Mouse (Mus musculus): ENCODE measurements around the gene Hbb-bs. TPM values are rescaled to one million over a fixed set of nuclear protein-coding genes. Genes with fewer than 3 reads are reported as not detected.
"Not testable (repeated sequence)": the region's sequence is repeated elsewhere in the genome, so short reads cannot be mapped to it uniquely, and the experiment has no call there.

The Hbb-bs gene
- polyA plus RNA-seq, 1 experiment from 2014 or later = 8,703 TPM

DNA sequence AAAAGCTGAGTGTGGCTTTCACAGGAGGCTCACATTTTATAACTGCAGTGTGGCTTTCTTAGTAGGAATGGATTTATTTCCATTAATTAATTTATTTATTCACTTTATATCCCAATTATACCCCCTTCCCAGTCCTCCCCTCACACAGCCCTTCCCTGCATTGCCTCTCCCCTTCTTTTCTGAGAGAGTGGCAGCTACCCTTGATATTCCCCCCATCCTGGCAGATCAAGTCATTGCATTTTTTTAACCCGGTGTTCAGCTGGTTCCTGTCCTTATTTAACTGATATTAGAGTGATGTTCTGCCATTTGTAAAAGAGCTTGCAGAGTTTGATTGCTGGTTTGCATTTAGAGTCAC lies 18.1 kb downstream of the Hbb-bs start:
- H3K9ac ChIP-seq = no peak overlapping the region
- H3K9me3 ChIP-seq (replicated peaks) = no peaks in the 10 kb centered on the region
- WGBS = 65% methylated on average over 1 of the region's 1 CpGs
- no peaks in the 10 kb centered on the region for H3K36me3 ChIP-seq
- H3K4me2 ChIP-seq = no peak overlapping the region
- no peak overlapping the region for H3K27ac ChIP-seq
- no peaks in the 10 kb centered on the region for H3K27me3 ChIP-seq
- no peak for ATAC-seq (replicated peaks; ENCODE audit: low FRiP score)
- no peaks in the 10 kb centered on the region for H3K4me1 ChIP-seq
- no peak overlapping the region for H3K4me3 ChIP-seq (replicated peaks)

DNA sequence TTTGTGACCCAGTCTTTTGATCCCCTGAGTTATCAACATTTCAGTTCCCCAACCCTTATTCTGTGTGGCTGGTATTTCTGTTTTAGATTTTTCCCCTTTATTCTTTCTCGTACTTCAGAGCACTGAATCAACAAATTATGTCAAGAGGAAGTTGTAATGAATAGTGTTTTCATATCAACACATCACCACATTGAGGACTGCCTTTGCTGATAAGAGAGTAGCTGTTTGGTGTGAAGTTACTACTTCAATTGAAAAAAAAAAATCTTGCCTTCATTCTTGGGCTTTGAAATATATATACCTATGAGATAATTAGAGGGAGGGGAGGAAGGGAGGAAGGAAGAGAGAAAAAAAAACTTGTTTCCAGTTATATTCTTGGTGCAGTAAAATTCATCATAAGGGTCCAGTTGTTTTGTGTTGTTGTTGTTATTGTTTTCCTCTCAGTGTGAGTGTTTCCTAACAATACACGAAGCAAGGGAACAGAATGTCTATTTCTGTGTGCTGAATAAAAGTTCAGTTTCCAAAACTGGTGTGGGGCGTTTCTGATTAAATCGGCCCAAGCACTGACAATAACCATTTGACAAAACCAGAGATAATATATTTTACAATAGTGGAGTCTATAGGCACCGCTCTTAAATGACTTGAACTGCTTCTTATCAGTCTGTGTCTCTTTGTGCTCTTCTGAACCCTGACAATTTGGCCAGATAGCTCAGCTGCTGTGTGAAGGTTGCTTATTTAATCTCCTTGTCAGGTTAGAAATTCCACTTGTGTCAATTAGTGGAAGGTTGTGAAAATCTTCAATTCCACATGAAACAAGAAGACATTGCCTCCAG lies 18.7 kb downstream of the Hbb-bs start:
- WGBS = 68% methylated on average over 5 of the region's 5 CpGs
- no peak overlapping the region for H3K4me2 ChIP-seq
- ATAC-seq (replicated peaks; ENCODE audit: low FRiP score) = no peak
- no peaks in the 10 kb centered on the region for H3K36me3 ChIP-seq
- H3K4me1 ChIP-seq = no peaks in the 10 kb centered on the region
- no peak overlapping the region for H3K9ac ChIP-seq
- no peaks in the 10 kb centered on the region for H3K27me3 ChIP-seq
- H3K27ac ChIP-seq = no peak overlapping the region
- no peaks in the 10 kb centered on the region for H3K9me3 ChIP-seq (replicated peaks)
- no peak overlapping the region for H3K4me3 ChIP-seq (replicated peaks)

DNA sequence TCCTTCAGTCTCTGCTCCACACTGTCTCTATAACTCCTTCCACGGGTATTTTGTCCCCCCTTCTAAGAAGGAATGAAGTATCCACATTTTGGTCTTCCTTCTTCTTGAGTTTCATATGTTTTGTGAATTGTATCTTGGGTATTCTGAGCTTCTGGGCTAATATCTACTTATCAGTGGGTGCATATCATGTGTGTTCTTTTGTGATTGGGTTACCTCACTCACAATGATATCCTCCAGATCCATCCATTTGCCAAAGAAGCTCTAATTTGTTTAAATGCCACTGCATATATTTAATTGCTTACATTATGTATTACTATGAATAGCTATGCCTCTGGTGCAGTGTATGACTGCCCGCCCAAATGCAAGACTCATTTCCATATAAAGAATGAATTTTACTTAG lies 19.8 kb downstream of the Hbb-bs start:
- H3K9ac ChIP-seq; H3K27me3 ChIP-seq; H3K9me3 ChIP-seq (replicated peaks); H3K27ac ChIP-seq; H3K4me2 ChIP-seq; ATAC-seq (replicated peaks; ENCODE audit: low FRiP score); H3K4me1 ChIP-seq; H3K4me3 ChIP-seq (replicated peaks); H3K36me3 ChIP-seq: not testable (repeated sequence)
- 71% methylated on average over 2 of the region's 2 CpGs for WGBS

DNA sequence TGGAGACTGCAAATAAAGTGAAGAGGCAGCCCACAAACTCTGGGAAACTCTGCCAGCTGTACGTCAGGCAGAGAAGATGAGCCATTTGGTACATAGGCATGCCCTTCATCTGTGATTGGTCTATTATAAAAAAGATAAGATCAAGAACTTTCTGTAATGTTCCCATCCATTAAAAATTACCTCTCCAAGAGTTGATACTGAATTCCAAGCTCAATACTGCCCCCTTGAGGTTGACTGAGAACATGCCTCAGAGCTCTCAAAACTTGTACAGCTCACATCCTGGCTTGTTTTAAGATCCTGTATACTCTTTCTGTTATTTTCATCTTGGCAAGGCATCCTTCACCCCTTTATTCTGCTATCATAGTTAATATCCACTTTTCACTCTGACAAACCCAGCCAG lies 21.0 kb downstream of the Hbb-bs start:
- Histone ChIP-seq H3K9ac (no peak overlapping the region), H3K4me2 (no peak overlapping the region), H3K4me1 (no peaks in the 10 kb centered on the region), H3K27me3 (no peaks in the 10 kb centered on the region), H3K36me3 (no peaks in the 10 kb centered on the region), H3K27ac (no peak overlapping the region), H3K4me3 (replicated peaks) (no peak overlapping the region), H3K9me3 (replicated peaks) (no peaks in the 10 kb centered on the region)
- no peak for ATAC-seq (replicated peaks; ENCODE audit: low FRiP score)
- 67% methylated on average over 1 of the region's 1 CpGs for WGBS

DNA sequence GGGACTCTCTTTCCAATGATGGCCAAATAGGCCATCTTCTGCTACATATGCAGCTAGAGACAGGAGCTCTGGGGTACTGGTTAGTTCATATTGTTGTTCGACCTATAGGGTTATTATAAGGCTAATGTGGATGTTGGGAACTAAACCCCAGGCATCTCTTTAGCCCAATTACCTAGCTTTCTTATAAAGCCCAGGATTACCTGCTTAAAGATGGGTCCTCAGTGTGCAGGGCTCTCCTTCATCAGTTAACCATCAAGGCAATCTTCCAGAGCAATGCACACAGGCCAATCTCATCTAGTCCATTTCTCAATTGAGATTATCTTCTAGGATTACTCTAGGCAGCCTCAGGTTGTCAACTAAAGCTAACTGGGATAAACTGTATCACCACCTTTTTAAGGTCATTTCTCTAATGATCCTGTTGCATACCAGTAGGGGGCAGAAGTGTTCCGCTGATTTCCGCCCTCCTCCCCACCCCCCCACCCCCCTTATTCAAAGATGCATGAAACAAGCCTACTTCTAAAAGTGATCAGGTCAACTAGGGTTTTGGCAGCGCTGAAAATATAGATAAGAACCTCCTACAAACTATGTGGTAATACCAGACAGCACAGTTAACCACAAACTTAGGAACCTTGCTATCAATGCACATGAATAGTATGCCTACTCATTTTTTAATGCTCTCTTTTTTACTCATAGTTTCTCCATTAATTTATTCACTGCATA lies 35.1 kb downstream of the Hbb-bs start:
- Histone ChIP-seq H3K4me3 (replicated peaks) (no peak overlapping the region), H3K27ac (no peak overlapping the region), H3K27me3 (no peaks in the 10 kb centered on the region), H3K9ac (no peak overlapping the region), H3K9me3 (replicated peaks) (no peaks in the 10 kb centered on the region), H3K4me2 (no peak overlapping the region), H3K4me1 (no peaks in the 10 kb centered on the region), H3K36me3 (no peaks in the 10 kb centered on the region)
- no peak for ATAC-seq (replicated peaks; ENCODE audit: low FRiP score)
- 28% methylated on average over 4 of the region's 4 CpGs for WGBS

DNA sequence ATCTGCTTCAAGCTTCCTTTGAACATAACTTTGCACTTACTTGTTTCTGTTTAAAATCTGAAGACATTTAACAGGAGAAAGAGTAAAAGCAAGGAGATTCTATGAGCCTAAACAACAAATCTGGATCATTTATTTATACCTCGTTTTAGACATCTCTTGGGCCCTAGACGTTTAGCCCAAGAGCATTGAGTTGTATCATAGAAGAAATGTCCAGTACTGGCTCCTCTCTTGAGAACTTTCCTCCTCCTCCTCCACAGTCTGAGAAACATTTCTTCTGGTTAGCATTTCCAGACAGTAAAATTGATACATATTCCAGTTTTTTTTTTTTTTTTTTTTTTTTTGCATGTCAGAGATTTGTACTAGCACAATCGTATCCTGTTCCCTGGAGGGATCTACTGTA lies 36.2 kb downstream of the Hbb-bs start, which contains the start of gene Olfr67:
Olfr67 (minus strand) TSS at position 101 of the 400 bp plus-strand sequence.
- Histone ChIP-seq H3K9me3 (replicated peaks) (no peaks in the 10 kb centered on the region), H3K4me3 (replicated peaks) (no peak within 1 kb of the TSS), H3K4me1 (no peaks in the 10 kb centered on the region), H3K4me2 (no peak within 1 kb of the TSS), H3K27ac (no peak within 1 kb of the TSS), H3K27me3 (no peaks in the 10 kb centered on the region), H3K9ac (no peak within 1 kb of the TSS), H3K36me3 (no peaks in the 10 kb centered on the region)
- no peak for ATAC-seq (replicated peaks; ENCODE audit: low FRiP score)
- WGBS = 77% methylated on average over 3 of the region's 3 CpGs

DNA sequence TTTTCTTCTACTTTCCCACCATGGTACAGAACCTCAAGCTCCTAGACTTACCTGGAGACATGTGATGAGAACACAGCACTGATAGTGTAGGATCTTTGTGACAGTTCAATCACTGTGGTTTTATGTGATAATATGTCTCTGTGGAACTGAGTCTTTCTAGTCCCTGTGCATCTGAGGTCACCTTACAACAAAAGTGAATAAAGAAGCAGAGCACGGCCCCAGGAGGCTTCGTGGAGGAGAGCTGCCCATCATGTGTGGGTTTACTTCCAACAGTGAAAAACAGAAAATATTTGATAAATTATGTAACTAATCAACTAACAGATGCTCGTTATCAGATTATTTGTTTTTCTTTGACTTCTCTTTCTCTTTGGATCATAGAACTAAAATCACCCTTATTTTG lies 48.3 kb downstream of the Hbb-bs start, which contains the start of gene Olfr68:
Olfr68 (minus strand) TSS at position 101 of the 400 bp plus-strand sequence.
- 80% methylated on average over 3 of the region's 3 CpGs for WGBS

DNA sequence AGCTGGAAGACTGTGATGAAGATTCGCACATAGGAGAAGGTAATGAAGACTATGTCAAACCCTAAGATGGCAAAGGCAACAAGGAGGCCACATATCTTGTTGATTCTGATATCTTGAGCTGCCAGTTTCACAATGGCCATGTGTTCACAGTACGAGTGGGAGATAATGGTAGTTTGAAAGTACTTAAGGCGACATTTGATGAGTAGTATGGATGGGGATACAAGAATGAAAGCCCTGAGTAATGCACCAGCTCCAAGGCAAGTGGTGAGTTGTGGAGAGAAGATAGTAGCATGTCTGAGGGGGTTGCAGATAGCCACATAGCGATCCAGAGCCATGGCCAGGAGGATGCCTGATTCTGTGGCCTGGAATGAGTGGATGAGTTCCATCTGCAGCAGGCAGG lies 50.2 kb downstream of the Hbb-bs start:
- H3K27ac ChIP-seq; H3K9me3 ChIP-seq (replicated peaks); H3K4me3 ChIP-seq (replicated peaks); ATAC-seq (replicated peaks; ENCODE audit: low FRiP score); H3K27me3 ChIP-seq; H3K4me2 ChIP-seq; H3K4me1 ChIP-seq; H3K36me3 ChIP-seq; H3K9ac ChIP-seq: not testable (repeated sequence)
- WGBS = 84% methylated on average over 4 of the region's 4 CpGs

More for the DNA sequence above, 48.3 kb downstream of the Hbb-bs start, which contains the start of gene Olfr68:
- no peak within 1 kb of the TSS for H3K27ac ChIP-seq
- H3K4me3 ChIP-seq (replicated peaks) = no peak within 1 kb of the TSS
- H3K4me1 ChIP-seq = no peaks in the 10 kb centered on the region
- no peak within 1 kb of the TSS for H3K4me2 ChIP-seq
- no peaks in the 10 kb centered on the region for H3K9me3 ChIP-seq (replicated peaks)
- no peaks in the 10 kb centered on the region for H3K36me3 ChIP-seq
- no peak within 1 kb of the TSS for H3K9ac ChIP-seq
- ATAC-seq (replicated peaks; ENCODE audit: low FRiP score) = no peak
- H3K27me3 ChIP-seq = no peaks in the 10 kb centered on the region

Other genes starting within 250 kb of the Hbb-bs start
- gene Olfr618, start 238.0 kb downstream of the Hbb-bs start, polyA plus RNA-seq (2015; fragmentation: Nextera tagmentation; extraction: Ambion mirVana) = not detected in 2 replicates
- gene Olfr619, start 227.5 kb downstream of the Hbb-bs start, polyA plus RNA-seq (2015; fragmentation: Nextera tagmentation; extraction: Ambion mirVana) = not detected in 2 replicates
- not detected in 2 replicates for gene Olfr620, start 215.6 kb downstream of the Hbb-bs start, polyA plus RNA-seq (2015; fragmentation: Nextera tagmentation; extraction: Ambion mirVana)
- not detected in 2 replicates for gene Olfr622, start 185.4 kb downstream of the Hbb-bs start, polyA plus RNA-seq (2015; fragmentation: Nextera tagmentation; extraction: Ambion mirVana)
- gene Olfr623, start 164.4 kb downstream of the Hbb-bs start, polyA plus RNA-seq (2015; fragmentation: Nextera tagmentation; extraction: Ambion mirVana) = not detected in 2 replicates
- gene Olfr624, start 156.9 kb downstream of the Hbb-bs start, polyA plus RNA-seq (2015; fragmentation: Nextera tagmentation; extraction: Ambion mirVana) = 0.03 TPM in 1 of 2 replicates, not detected in the other
- not detected in 2 replicates for gene Olfr625-ps1, start 145.4 kb downstream of the Hbb-bs start, polyA plus RNA-seq (2015; fragmentation: Nextera tagmentation; extraction: Ambion mirVana)
- not detected in 2 replicates for gene Olfr243, start 113.4 kb downstream of the Hbb-bs start, polyA plus RNA-seq (2015; fragmentation: Nextera tagmentation; extraction: Ambion mirVana)
- not detected in 2 replicates for gene Olfr628, start 97.7 kb downstream of the Hbb-bs start, polyA plus RNA-seq (2015; fragmentation: Nextera tagmentation; extraction: Ambion mirVana)
- not detected in 2 replicates for gene Olfr629, start 83.2 kb downstream of the Hbb-bs start, polyA plus RNA-seq (2015; fragmentation: Nextera tagmentation; extraction: Ambion mirVana)
- not detected in 2 replicates for gene Olfr630, start 70.8 kb downstream of the Hbb-bs start, polyA plus RNA-seq (2015; fragmentation: Nextera tagmentation; extraction: Ambion mirVana)
- not detected in 2 replicates for gene Olfr69, start 56.5 kb downstream of the Hbb-bs start, polyA plus RNA-seq (2015; fragmentation: Nextera tagmentation; extraction: Ambion mirVana)
- not detected in 2 replicates for gene Olfr68, start 48.4 kb downstream of the Hbb-bs start, polyA plus RNA-seq (2015; fragmentation: Nextera tagmentation; extraction: Ambion mirVana)
- gene Olfr67, start 36.3 kb downstream of the Hbb-bs start, polyA plus RNA-seq (2015; fragmentation: Nextera tagmentation; extraction: Ambion mirVana) = not detected in 2 replicates
- gene Hbb-bt, start 14.1 kb downstream of the Hbb-bs start, polyA plus RNA-seq (2015; fragmentation: Nextera tagmentation; extraction: Ambion mirVana) = 2,879 and 3,105 TPM in 2 replicates
- gene Hbb-bh2, start 12.4 kb upstream of the Hbb-bs start, polyA plus RNA-seq (2015; fragmentation: Nextera tagmentation; extraction: Ambion mirVana) = not detected in 2 replicates
- gene Hbb-bh1, start 15.1 kb upstream of the Hbb-bs start, polyA plus RNA-seq (2015; fragmentation: Nextera tagmentation; extraction: Ambion mirVana) = 1.8 and 2.3 TPM in 2 replicates
- gene Hbb-y, start 25.1 kb upstream of the Hbb-bs start, polyA plus RNA-seq (2015; fragmentation: Nextera tagmentation; extraction: Ambion mirVana) = 188 and 278 TPM in 2 replicates
- gene Olfr66, start 58.2 kb upstream of the Hbb-bs start, polyA plus RNA-seq (2015; fragmentation: Nextera tagmentation; extraction: Ambion mirVana) = not detected in 2 replicates
- gene Olfr64, start 66.4 kb upstream of the Hbb-bs start, polyA plus RNA-seq (2015; fragmentation: Nextera tagmentation; extraction: Ambion mirVana) = not detected in 2 replicates
- gene Olfr65, start 75.4 kb upstream of the Hbb-bs start, polyA plus RNA-seq (2015; fragmentation: Nextera tagmentation; extraction: Ambion mirVana) = not detected in 2 replicates
- not detected in 2 replicates for gene Olfr631, start 100.7 kb upstream of the Hbb-bs start, polyA plus RNA-seq (2015; fragmentation: Nextera tagmentation; extraction: Ambion mirVana)
- gene Olfr632, start 106.3 kb upstream of the Hbb-bs start, polyA plus RNA-seq (2015; fragmentation: Nextera tagmentation; extraction: Ambion mirVana) = not detected in 2 replicates
- not detected in 2 replicates for gene Olfr633, start 116.3 kb upstream of the Hbb-bs start, polyA plus RNA-seq (2015; fragmentation: Nextera tagmentation; extraction: Ambion mirVana)
- gene Olfr635, start 143.1 kb upstream of the Hbb-bs start, polyA plus RNA-seq (2015; fragmentation: Nextera tagmentation; extraction: Ambion mirVana) = not detected in 2 replicates
- gene Olfr638, start 170.7 kb upstream of the Hbb-bs start, polyA plus RNA-seq (2015; fragmentation: Nextera tagmentation; extraction: Ambion mirVana) = not detected in 2 replicates
- 0.03 TPM in 1 of 2 replicates, not detected in the other for gene Olfr639, start 189.2 kb upstream of the Hbb-bs start, polyA plus RNA-seq (2015; fragmentation: Nextera tagmentation; extraction: Ambion mirVana)
- not detected in 2 replicates for gene Olfr640, start 197.5 kb upstream of the Hbb-bs start, polyA plus RNA-seq (2015; fragmentation: Nextera tagmentation; extraction: Ambion mirVana)
- not detected in 2 replicates for gene Olfr641, start 207.3 kb upstream of the Hbb-bs start, polyA plus RNA-seq (2015; fragmentation: Nextera tagmentation; extraction: Ambion mirVana)
- not detected in 2 replicates for gene Olfr642, start 224.6 kb upstream of the Hbb-bs start, polyA plus RNA-seq (2015; fragmentation: Nextera tagmentation; extraction: Ambion mirVana)
- not detected in 2 replicates for gene 4930516K23Rik, start 233.3 kb upstream of the Hbb-bs start, polyA plus RNA-seq (2015; fragmentation: Nextera tagmentation; extraction: Ambion mirVana)
- gene Olfr644, start 243.8 kb upstream of the Hbb-bs start, polyA plus RNA-seq (2015; fragmentation: Nextera tagmentation; extraction: Ambion mirVana) = not detected in 2 replicates

Measured in kidney, embryonic 15.5 days (tissue).